Mouse (Mus musculus): ENCODE results near the gene Pbx4. TPM values are rescaled to one million over a fixed set of nuclear protein-coding genes. Genes with fewer than 3 reads are reported as not detected.

The Pbx4 gene
- polyA plus RNA-seq, 1 experiment from 2014 or later, result 61.2 TPM

Other genes starting within 250 kb of the Pbx4 start
- gene Zfp868, start 206.9 kb upstream of the Pbx4 start, polyA plus RNA-seq (2015; fragmentation: Nextera tagmentation; extraction: Ambion mirVana), result 32.1 and 35.6 TPM in 2 replicates
- gene Zfp964, start 178.0 kb upstream of the Pbx4 start, polyA plus RNA-seq (2015; fragmentation: Nextera tagmentation; extraction: Ambion mirVana), result 2.0 and 2.7 TPM in 2 replicates
- gene Zfp869, start 121.8 kb upstream of the Pbx4 start, polyA plus RNA-seq (2015; fragmentation: Nextera tagmentation; extraction: Ambion mirVana), result 23.9 and 25.2 TPM in 2 replicates
- 6.7 and 8.1 TPM in 2 replicates for gene Zfp963, start 82.5 kb upstream of the Pbx4 start, polyA plus RNA-seq (2015; fragmentation: Nextera tagmentation; extraction: Ambion mirVana)
- gene Gm20422, start 57.6 kb upstream of the Pbx4 start, polyA plus RNA-seq (2015; fragmentation: Nextera tagmentation; extraction: Ambion mirVana), result 2.2 TPM in 1 of 2 replicates, not detected in the other
- gene Atp13a1, start 41.3 kb upstream of the Pbx4 start, polyA plus RNA-seq (2015; fragmentation: Nextera tagmentation; extraction: Ambion mirVana), result 50.3 and 50.5 TPM in 2 replicates
- gene Zfp866, start 41.3 kb upstream of the Pbx4 start, polyA plus RNA-seq (2015; fragmentation: Nextera tagmentation; extraction: Ambion mirVana), result 35.8 and 36.7 TPM in 2 replicates
- gene Gmip, start 23.8 kb upstream of the Pbx4 start, polyA plus RNA-seq (2015; fragmentation: Nextera tagmentation; extraction: Ambion mirVana), result 30.6 and 31.5 TPM in 2 replicates
- gene Lpar2, start 10.1 kb upstream of the Pbx4 start, polyA plus RNA-seq (2015; fragmentation: Nextera tagmentation; extraction: Ambion mirVana), result 0.63 TPM in 2 replicates
- gene Cilp2, start 55.2 kb downstream of the Pbx4 start, polyA plus RNA-seq (2015; fragmentation: Nextera tagmentation; extraction: Ambion mirVana), result 5.3 and 6.0 TPM in 2 replicates
- gene Tssk6, start 69.7 kb downstream of the Pbx4 start, polyA plus RNA-seq (2015; fragmentation: Nextera tagmentation; extraction: Ambion mirVana), result 4.3 TPM in 2 replicates
- gene Ndufa13, start 70.1 kb downstream of the Pbx4 start, polyA plus RNA-seq (2015; fragmentation: Nextera tagmentation; extraction: Ambion mirVana), result 190 and 209 TPM in 2 replicates
- 11.8 and 15.6 TPM in 2 replicates for gene Yjefn3, start 70.2 kb downstream of the Pbx4 start, polyA plus RNA-seq (2015; fragmentation: Nextera tagmentation; extraction: Ambion mirVana)
- 24.8 and 24.9 TPM in 2 replicates for gene Gatad2a, start 163.9 kb downstream of the Pbx4 start, polyA plus RNA-seq (2015; fragmentation: Nextera tagmentation; extraction: Ambion mirVana)
- gene Mau2, start 210.2 kb downstream of the Pbx4 start, polyA plus RNA-seq (2015; fragmentation: Nextera tagmentation; extraction: Ambion mirVana), result 63.3 and 65.6 TPM in 2 replicates
- 57.2 and 57.5 TPM in 2 replicates for gene Sugp1, start 210.3 kb downstream of the Pbx4 start, polyA plus RNA-seq (2015; fragmentation: Nextera tagmentation; extraction: Ambion mirVana)
- 1.4 and 2.0 TPM in 2 replicates for gene Tm6sf2, start 240.4 kb downstream of the Pbx4 start, polyA plus RNA-seq (2015; fragmentation: Nextera tagmentation; extraction: Ambion mirVana)

All from neural tube, embryonic 15.5 days (tissue).